Mouse (Mus musculus): ENCODE data around the gene Zbtb17. TPM values are rescaled to one million over a fixed set of nuclear protein-coding genes. Genes with fewer than 3 reads are reported as not detected.

Zbtb17 gene
- total and polyA plus RNA-seq, 3 experiments: 36.4 to 63.2 TPM; not detected in 1

DNA sequence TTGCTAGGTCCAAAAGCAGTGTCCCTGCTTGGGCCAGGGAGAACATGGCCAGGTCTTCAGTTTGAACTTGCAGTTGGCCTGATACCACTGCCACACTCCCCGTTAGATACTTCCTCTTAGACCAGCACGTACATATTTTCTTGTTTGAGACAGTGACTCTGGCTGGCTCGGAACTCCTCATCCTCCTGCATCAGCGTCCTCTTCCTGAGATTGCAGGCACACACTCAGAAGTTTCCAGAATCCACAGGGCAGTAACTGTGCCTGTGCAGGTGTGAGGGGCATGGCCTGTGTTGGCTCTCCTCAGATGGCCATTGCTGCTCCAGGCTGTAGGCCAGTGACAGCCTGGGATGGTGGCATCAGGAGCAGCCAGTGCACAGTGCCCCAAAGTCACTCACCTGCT lies 16.0 kb downstream of the Zbtb17 start:
- Histone ChIP-seq H3K27ac (ENCODE audit: control insufficient read depth, low read depth, low read length) (no peak overlapping the region), H3K9me3 (replicated peaks; ENCODE audit: insufficient read depth, low read length) (no peaks in the 10 kb centered on the region), H3K36me3 (ENCODE audit: control insufficient read depth in 1 of 2, insufficient read depth in 2 of 2, low read length in 2 of 2) (no peaks in the 10 kb centered on the region; a peak in 1 of 4 replicates), H3K27me3 (ENCODE audit: control insufficient read depth in 1 of 2, insufficient read depth in 2 of 2, low read length in 2 of 2) (no peaks in the 10 kb centered on the region), H3K9ac (ENCODE audit: control insufficient read depth, low read depth, low read length, poor library complexity, severe bottlenecking) (no peak overlapping the region), H3K4me1 (ENCODE audit: control insufficient read depth in 1 of 2, insufficient read depth in 2 of 2, low read length in 2 of 2) (no peaks in the 10 kb centered on the region), H3K4me3 (ENCODE audit: control insufficient read depth in 1 of 2, insufficient read depth in 1 of 2, low read depth in 2 of 2, low read length in 2 of 2) (no peak overlapping the region), H3K79me2 (ENCODE audit: control insufficient read depth, insufficient read depth, low read length, poor library complexity) (0 out of 2 replicates have a peak, but pooled peaks cover 5% of the 10 kb centered on the region)
- DNase-seq (ENCODE audit: low read depth, low spot score): no peak
- TF ChIP-seq ETS1 (IDR thresholded peaks at IDR 0.05; ENCODE audit: low read depth, low read length): no peak
- TF ChIP-seq ZNF384 (IDR thresholded peaks at IDR 0.05; ENCODE audit: low read depth, low read length): no peak
- TF ChIP-seq NRF1 (IDR thresholded peaks at IDR 0.05; ENCODE audit: insufficient read depth, low read depth, low read length, poor library complexity, severe bottlenecking): no peak
- TF ChIP-seq SMC3 (IDR thresholded peaks at IDR 0.05; ENCODE audit: low read depth, low read length): no peak
- no peak for TF ChIP-seq TCF12 (IDR thresholded peaks at IDR 0.05; ENCODE audit: low read depth, low read length)
- no peak for TF ChIP-seq RAD21 (IDR thresholded peaks at IDR 0.05; ENCODE audit: low read depth, low read length)
- TF ChIP-seq GATA1 (IDR thresholded peaks at IDR 0.05; ENCODE audit: low read depth, low read length): no peak
- no peak for TF ChIP-seq POLR2AphosphoS2 (IDR thresholded peaks at IDR 0.05; ENCODE audit: low read length)
- no peak for TF ChIP-seq MEF2A (IDR thresholded peaks at IDR 0.05; ENCODE audit: extremely low read depth, insufficient replicate concordance, low read depth, low read length, poor library complexity, severe bottlenecking)
- TF ChIP-seq CHD1 (IDR thresholded peaks at IDR 0.05; ENCODE audit: low read depth, low read length): no peak
- no peak for TF ChIP-seq CTCF (IDR thresholded peaks at IDR 0.05 in 2 of 3, conservative IDR thresholded peaks at IDR 0.05 in 1 of 3; ENCODE audit: control insufficient read depth in 1 of 3, insufficient read depth in 1 of 3, low read depth in 2 of 3, low read length in 3 of 3, poor library complexity in 1 of 3, severe bottlenecking in 1 of 3)
- no peak for TF ChIP-seq MAX (IDR thresholded peaks at IDR 0.05; ENCODE audit: low read length)
- no peak for TF ChIP-seq BHLHE40 (IDR thresholded peaks at IDR 0.05; ENCODE audit: borderline replicate concordance, low read depth, low read length)
- TF ChIP-seq KAT2A (conservative IDR thresholded peaks at IDR 0.05; ENCODE audit: low read depth, low read length): no peak
- TF ChIP-seq MXI1 (IDR thresholded peaks at IDR 0.05; ENCODE audit: low read depth, low read length): no peak
- TF ChIP-seq GABPA (IDR thresholded peaks at IDR 0.05; ENCODE audit: low read depth, low read length): no peak
- TF ChIP-seq POLR2A (IDR thresholded peaks at IDR 0.05; ENCODE audit: control insufficient read depth in 1 of 2, insufficient read depth in 1 of 2, low read depth in 1 of 2, low read length in 2 of 2, poor library complexity in 1 of 2): no peak

GRCm38 (mm10) chr4:141461088-141461487 lies 16.6 kb downstream of the Zbtb17 start:
- Histone ChIP-seq H3K27ac (ENCODE audit: control insufficient read depth, low read depth, low read length) (no peak overlapping the region), H3K36me3 (ENCODE audit: control insufficient read depth in 1 of 2, insufficient read depth in 2 of 2, low read length in 2 of 2) (no peaks in the 10 kb centered on the region; a peak in 1 of 4 replicates), H3K79me2 (ENCODE audit: control insufficient read depth, insufficient read depth, low read length, poor library complexity) (0 out of 2 replicates have a peak, but pooled peaks cover 4% of the 10 kb centered on the region), H3K4me1 (ENCODE audit: control insufficient read depth in 1 of 2, insufficient read depth in 2 of 2, low read length in 2 of 2) (no peaks in the 10 kb centered on the region), H3K9me3 (replicated peaks; ENCODE audit: insufficient read depth, low read length) (no peaks in the 10 kb centered on the region), H3K9ac (ENCODE audit: control insufficient read depth, low read depth, low read length, poor library complexity, severe bottlenecking) (no peak overlapping the region), H3K4me3 (ENCODE audit: control insufficient read depth in 1 of 2, insufficient read depth in 1 of 2, low read depth in 2 of 2, low read length in 2 of 2) (no peak overlapping the region), H3K27me3 (ENCODE audit: control insufficient read depth in 1 of 2, insufficient read depth in 2 of 2, low read length in 2 of 2) (no peaks in the 10 kb centered on the region)
- no peak for TF ChIP-seq MAZ (IDR thresholded peaks at IDR 0.05; ENCODE audit: low read depth, low read length)
- no peak for TF ChIP-seq GATA1 (IDR thresholded peaks at IDR 0.05; ENCODE audit: low read depth, low read length)
- no peak for TF ChIP-seq TBP (IDR thresholded peaks at IDR 0.05; ENCODE audit: low read depth, low read length)
- TF ChIP-seq ZKSCAN1 (IDR thresholded peaks at IDR 0.05; ENCODE audit: low read depth, low read length): no peak
- no peak for TF ChIP-seq ETS1 (IDR thresholded peaks at IDR 0.05; ENCODE audit: low read depth, low read length)
- DNase-seq (ENCODE audit: low read depth, low spot score): no peak

All from MEL (cell line).